Comparison of ENCODE assay signal across 9 mouse cellular contexts in the genomic region with DNA sequence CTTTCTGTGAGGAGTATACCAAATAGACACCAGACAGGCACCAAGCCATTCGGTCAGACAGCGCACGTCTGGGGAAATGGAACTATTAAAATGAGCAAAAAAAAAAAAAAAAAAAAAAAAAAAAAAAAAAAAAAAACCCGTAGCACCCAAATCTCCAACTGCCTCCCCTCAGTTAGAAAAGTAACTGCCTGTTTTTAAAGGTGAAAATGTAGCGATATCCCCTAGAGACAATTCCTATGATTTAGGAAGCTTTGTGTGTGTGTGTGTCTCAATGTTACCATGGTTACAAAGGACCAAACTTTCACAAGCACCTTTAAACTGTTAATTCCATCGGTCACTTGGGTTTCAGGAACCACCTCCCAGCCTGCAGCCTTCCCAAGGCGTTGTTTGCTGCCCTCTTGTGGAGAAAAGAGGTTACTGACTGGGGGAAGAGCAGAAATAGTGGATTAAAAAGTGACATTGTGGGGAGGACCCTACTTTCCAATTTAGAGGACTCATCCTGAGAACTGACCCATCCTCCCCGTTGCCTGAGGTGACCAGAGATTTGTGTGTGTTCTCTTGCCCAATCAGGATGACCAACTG. TPM values are rescaled to one million over a fixed set of nuclear protein-coding genes. Genes with fewer than 3 reads are reported as not detected.
DNase-seq lines count a peak whose midpoint lies in the region; ATAC-seq and TF ChIP-seq lines count a peak whose summit lies in the region.
"Had no signal": no experiment of that assay in that cellular context is flagged by ENCODE, and none has a peak within 500 bp of the region (broad histone marks: within the 10 kb centered on the region; RNA-seq: fewer than 3 reads in every experiment).

No protein-coding gene starts in this region.

- no peaks in the 10 kb centered on the region for H3K27me3 ChIP-seq in kidney, adult 2 months (replicated peaks; ENCODE audit: control insufficient read depth, insufficient read depth, low read length)
- no peaks in the 10 kb centered on the region for H3K27me3 ChIP-seq in kidney, embryonic 15.5 days
- H3K27me3 ChIP-seq: neural tube, embryonic 12.5 days had no signal

- peak; percentile 58 for DNase-seq in kidney, adult 2 months
- DNase-seq in T-cell, adult 2 months (ENCODE audit: low spot score): peak; percentile 4
- DNase-seq in cerebellum, adult 9-11 months: peak; percentile 16
- peak; percentile 48 to 67 for DNase-seq in left cerebral cortex, adult 2 months (ENCODE audit: extremely low spot score in 1 of 2, low spot score in 2 of 2)
- DNase-seq in thymus, postnatal 4 days: peak; percentile 43

- H3K36me3 ChIP-seq in kidney, adult 2 months (ENCODE audit: control insufficient read depth, insufficient read depth, low read length): no peaks in the 10 kb centered on the region
- no peaks in the 10 kb centered on the region for H3K36me3 ChIP-seq in kidney, embryonic 15.5 days
- H3K36me3 ChIP-seq: neural tube, embryonic 12.5 days had no signal

- 40% methylated on average over 8 of the region's 8 CpGs for WGBS in kidney, adult 2 months
- 43% methylated on average over 8 of the region's 8 CpGs for WGBS in kidney, embryonic 15.5 days
- WGBS in olfactory bulb, adult 2 months: 41% methylated on average over 8 of the region's 8 CpGs

- no peak for TF ChIP-seq POLR2A in kidney, adult 2 months (IDR thresholded peaks at IDR 0.05; ENCODE audit: low read depth, low read length)
- TF ChIP-seq POLR2A in olfactory bulb, adult 2 months (IDR thresholded peaks at IDR 0.05; ENCODE audit: insufficient read depth, low read depth, low read length): no peak

- H3K4me3 ChIP-seq in kidney, adult 2 months (ENCODE audit: insufficient read depth, low read depth, low read length): no peak overlapping the region
- H3K4me3 ChIP-seq in kidney, embryonic 15.5 days (replicated peaks): no peak overlapping the region
- no peak overlapping the region for H3K4me3 ChIP-seq in left cerebral cortex, adult 2 months
- no peak overlapping the region for H3K4me3 ChIP-seq in olfactory bulb, adult 2 months (ENCODE audit: insufficient read depth, low read depth, low read length)
- H3K4me3 ChIP-seq: neural tube, embryonic 12.5 days had no signal

- peak; percentile 79 for TF ChIP-seq CTCF in kidney, adult 2 months (conservative IDR thresholded peaks at IDR 0.05; ENCODE audit: insufficient read depth, insufficient read length, low read depth, low read length)
- TF ChIP-seq CTCF in left cerebral cortex, adult 2 months (IDR thresholded peaks at IDR 0.05): peak; percentile 91
- peak; percentile 73 for TF ChIP-seq CTCF in olfactory bulb, adult 2 months (IDR thresholded peaks at IDR 0.05; ENCODE audit: insufficient read depth, low read depth, low read length)

- no peak for ATAC-seq in kidney, embryonic 15.5 days (replicated peaks; ENCODE audit: low FRiP score)
- ATAC-seq in granulocyte monocyte progenitor cell, adult 5-6 weeks (replicated peaks; ENCODE audit: poor library complexity, severe bottlenecking): peak; percentile 94

- H3K4me2 ChIP-seq in kidney, embryonic 15.5 days: no peak overlapping the region
- H3K4me2 ChIP-seq: neural tube, embryonic 12.5 days had no signal

- H3K27ac ChIP-seq in kidney, adult 2 months (ENCODE audit: insufficient read depth, low read depth, low read length): no peak overlapping the region
- no peak overlapping the region for H3K27ac ChIP-seq in kidney, embryonic 15.5 days
- H3K27ac ChIP-seq in left cerebral cortex, adult 2 months: no peak overlapping the region
- no peak overlapping the region for H3K27ac ChIP-seq in olfactory bulb, adult 2 months (ENCODE audit: insufficient read depth, low read depth, low read length)
- H3K27ac ChIP-seq: neural tube, embryonic 12.5 days had no signal

- H3K9ac ChIP-seq in kidney, embryonic 15.5 days: no peak overlapping the region
- H3K9ac ChIP-seq: neural tube, embryonic 12.5 days had no signal

- H3K9me3 ChIP-seq in kidney, embryonic 15.5 days (replicated peaks): no peaks in the 10 kb centered on the region
- H3K9me3 ChIP-seq: neural tube, embryonic 12.5 days had no signal

- intact Hi-C loops in left cerebral cortex, adult 2 months (cut with DNase I): loop anchor here (2.0 to 10.0 kb wide), 6 partner anchors 100 to 1949 kb away; no protein-coding TSS in a partner anchor

- no peaks in the 10 kb centered on the region for H3K4me1 ChIP-seq in kidney, adult 2 months (ENCODE audit: control insufficient read depth, insufficient read depth, low read length)
- H3K4me1 ChIP-seq in kidney, embryonic 15.5 days: no peaks in the 10 kb centered on the region
- H3K4me1 ChIP-seq in olfactory bulb, adult 2 months (ENCODE audit: control insufficient read depth, insufficient read depth, low read length): no peaks in the 10 kb centered on the region
- H3K4me1 ChIP-seq: neural tube, embryonic 12.5 days had no signal

RNA-seq across cellular contexts. Expression of gene Fam19a4, which starts 53.6 kb away (rescaled TPM):
- polyA plus RNA-seq in kidney, adult 2 months (2012; rRNA removed): not detected in 2 replicates
- polyA plus RNA-seq in kidney, embryonic 15.5 days (2015; fragmentation: Nextera tagmentation; extraction: Ambion mirVana): 0.98 and 1.00 TPM in 2 replicates
- not detected in 2 replicates for total RNA-seq in granulocyte monocyte progenitor cell, adult 5-6 weeks (2014; fragmentation: Nextera tagmentation)
- not detected in 2 replicates for total RNA-seq in granulocyte monocyte progenitor cell, adult 5-6 weeks (2017)
- total RNA-seq in left cerebral cortex, adult 2 months (2021): under 1 TPM; 0.16 to 0.54 TPM
- polyA plus RNA-seq in olfactory bulb, adult 2 months (2012; ENCODE audit: insufficient read depth, insufficient read length, low replicate concordance, missing spikeins): not detected in 2 replicates

Comparison
In these comparisons a context has a peak if more than half of its experiments do, and no peak if none do; other contexts are left out.
1. DNase-seq: peak in every context shown above with its lines; median percentile 58 in kidney, adult 2 months; 58 in left cerebral cortex, adult 2 months; 43 in thymus, postnatal 4 days; 16 in cerebellum, adult 9-11 months; 4 in T-cell, adult 2 months.